Mouse (Mus musculus): ENCODE results near the gene Nup62.

- TF ChIP-seq CTCF (IDR thresholded peaks at IDR 0.05; ENCODE audit: control insufficient read depth, insufficient read depth, insufficient replicate concordance, low read depth, low read length) (no peak), POLR2A (IDR thresholded peaks at IDR 0.05; ENCODE audit: control insufficient read depth, low read depth, low read length) (no peak)
These were observed 23.1 kb upstream of the Nup62 start for GRCm38 (mm10) chr7:44792781-44793180.

Measured in testis, adult 2 months (tissue).